Mouse (Mus musculus) heart, postnatal 0 days (tissue): ENCODE measurements around the gene Il17re. TPM values are rescaled to one million over a fixed set of nuclear protein-coding genes. Genes with fewer than 3 reads are reported as not detected.

Experiments used
- ATAC-seq: fragments of 200-750 bp; cut with Nextera tagmentation; 2 replicates; pipeline ENCODE4 v1.8.0; 2017; ENCODE audit warnings: low read depth, moderate number of reproducible peaks, moderate library complexity; ENCODE audit not compliant: insufficient read depth
- DNase-seq: peaks from one replicate; pipeline ENCODE4 v3.0.0-alpha.2; 2016; ENCODE audit warnings: low spot score
- H3K27ac ChIP-seq: fragments of 300-500 bp; sonication (generic); 2 replicates; pipeline ENCODE4 v1.5.1; 2014; ENCODE audit warnings: low read depth, mild to moderate bottlenecking
- H3K27me3 ChIP-seq: fragments of 300-500 bp; sonication (generic); 2 replicates; pipeline ENCODE4 v1.6.1; 2014; ENCODE audit warnings: low read length, mixed read lengths; ENCODE audit not compliant: control insufficient read depth, insufficient read depth
- H3K36me3 ChIP-seq: fragments of 300-500 bp; sonication (generic); replicated peaks from 2 replicates; pipeline ENCODE4 v1.6.1; 2014; ENCODE audit warnings: low read length, mixed read lengths; ENCODE audit not compliant: control insufficient read depth, insufficient read depth
- H3K4me1 ChIP-seq: fragments of 300-500 bp; sonication (generic); 2 replicates; pipeline ENCODE4 v1.6.1; 2014; ENCODE audit warnings: antibody characterized with exemption; ENCODE audit not compliant: control insufficient read depth, insufficient read depth
- H3K4me2 ChIP-seq: fragments of 300-500 bp; sonication (generic); 2 replicates; pipeline ENCODE4 v1.6.1; 2014; ENCODE audit warnings: low read depth, mild to moderate bottlenecking, low read length, moderate library complexity
- H3K4me3 ChIP-seq: fragments of 300-500 bp; sonication (generic); 2 replicates; pipeline ENCODE4 v1.5.1; 2014; ENCODE audit warnings: low read depth, low read length
- H3K9ac ChIP-seq: fragments of 300-500 bp; sonication (generic); replicated peaks from 2 replicates; pipeline ENCODE4 v1.6.1; 2014; ENCODE audit warnings: low read depth, low read length, mixed read lengths
- H3K9me3 ChIP-seq: fragments of 300-500 bp; sonication (generic); replicated peaks from 2 replicates; pipeline ENCODE4 v1.6.1; 2016; ENCODE audit warnings: low read length; ENCODE audit not compliant: control insufficient read depth
- CTCF ChIP-seq: IDR thresholded peaks from 2 replicates; pipeline ENCODE4 v1.5.1; 2016; ENCODE audit warnings: antibody characterized with exemption, control low read depth, low read depth
- EP300 ChIP-seq: IDR thresholded peaks from 2 replicates; pipeline ENCODE4 v1.6.1; 2016; ENCODE audit warnings: antibody characterized with exemption, low read depth
- WGBS: fragments of 180-500 bp; shearing (Covaris S2); extraction: QIAGEN DNeasy Blood & Tissue Kit; methylation state at CpG from one replicate; pipeline ENCODE4 v1.1.7; 2014; 5-methylcytosine and 5-hydroxymethylcytosine counted together
- polyA plus RNA-seq: library from polyadenylated mRNA; unstranded; fragments of >200 nt; fragmentation: Nextera tagmentation; extraction: Ambion mirVana; gene quantifications from 2 replicates; pipeline ENCODE4 v1.2.1, GENCODE M21; 2015
- total RNA-seq: library from RNA; depleted of rRNA; stranded (reverse); fragments of >200 nt; gene quantifications from 2 replicates; pipeline ENCODE4 v1.2.3, GENCODE M21; 2014; ENCODE audit warnings: low replicate concordance

Gene Il17re
- total and polyA plus RNA-seq, 2 experiments from 2014 or later = 0.85 to 2.2 TPM

- no peaks in the 10 kb centered on the region for H3K36me3 ChIP-seq
These were observed 5.8 kb downstream of the Il17re start for GRCm38 (mm10) chr6:113464040-113464439.

GRCm38 (mm10) chr6:113465602-113466001 lies 7.3 kb downstream of the Il17re start:
- Histone ChIP-seq H3K9ac (no peak overlapping the region), H3K9me3 (no peaks in the 10 kb centered on the region), H3K4me3 (no peak overlapping the region), H3K4me1 (0 out of 2 replicates have a peak, but pooled peaks cover 5% of the 10 kb centered on the region), H3K36me3 (no peaks in the 10 kb centered on the region), H3K4me2 (no peak overlapping the region), H3K27me3 (peaks cover 12% of the 10 kb centered on the region; the same call in 1 of the 2 replicates), H3K27ac (no peak overlapping the region)
- ATAC-seq (no peak), DNase-seq (peak; percentile 14)
- 39% methylated on average over 5 of the region's 5 CpGs for WGBS
- TF ChIP-seq EP300 = no peak
- peak; percentile 58 for TF ChIP-seq CTCF

More at GRCm38 (mm10) chr6:113464040-113464439, 5.8 kb downstream of the Il17re start:
- 0 out of 2 replicates have a peak, but pooled peaks cover 3% of the 10 kb centered on the region for H3K27me3 ChIP-seq
- no peaks in the 10 kb centered on the region for H3K9me3 ChIP-seq
- no peak overlapping the region for H3K9ac ChIP-seq
- no peak overlapping the region for H3K27ac ChIP-seq
- H3K4me2 ChIP-seq = no peak overlapping the region
- H3K4me1 ChIP-seq = no peaks in the 10 kb centered on the region
- no peak for DNase-seq
- 49% methylated on average over 7 of the region's 7 CpGs for WGBS
- TF ChIP-seq EP300 (no peak), CTCF (no peak)
- H3K4me3 ChIP-seq = no peak overlapping the region
- no peak for ATAC-seq

- H3K27ac ChIP-seq = no peak overlapping the region
- H3K36me3 ChIP-seq = no peaks in the 10 kb centered on the region
- H3K9ac ChIP-seq = no peak overlapping the region
- no peak overlapping the region for H3K4me2 ChIP-seq
- no peaks in the 10 kb centered on the region for H3K9me3 ChIP-seq
- 70% methylated on average over 3 of the region's 3 CpGs for WGBS
- DNase-seq (no peak), ATAC-seq (no peak)
- H3K4me3 ChIP-seq = no peak overlapping the region
- peaks cover 12% of the 10 kb centered on the region; the same call in 1 of the 2 replicates for H3K27me3 ChIP-seq
- TF ChIP-seq EP300 = no peak
- TF ChIP-seq CTCF = no peak
- H3K4me1 ChIP-seq = peaks cover 20% of the 10 kb centered on the region; the same call in 1 of the 2 replicates
These were observed 10.2 kb downstream of the Il17re start for GRCm38 (mm10) chr6:113468512-113468911.

DNA sequence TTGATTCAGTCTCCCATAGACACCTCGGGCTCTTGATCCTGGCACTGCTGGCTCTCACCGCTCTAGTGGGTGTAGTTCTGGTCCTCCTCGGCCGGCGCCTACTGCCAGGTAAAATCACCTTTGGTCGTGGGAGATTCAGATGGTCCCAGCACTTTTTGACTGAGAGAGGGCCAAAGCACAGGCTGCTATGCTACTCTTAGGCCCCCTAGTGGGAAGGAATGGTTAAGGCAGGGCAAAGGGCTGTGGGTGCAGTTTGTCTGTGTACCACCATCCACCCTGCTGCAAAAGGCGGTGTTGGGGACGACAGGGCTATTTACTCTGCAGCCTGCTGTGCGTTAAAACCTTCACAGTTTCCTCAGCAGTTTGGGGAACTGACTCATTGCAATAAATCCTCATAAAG lies 10.7 kb downstream of the Il17re start:
- Histone ChIP-seq H3K27ac (no peak overlapping the region), H3K4me3 (peak overlapping the region; percentile 43), H3K36me3 (no peaks in the 10 kb centered on the region), H3K4me1 (peaks cover 20% of the 10 kb centered on the region; the same call in 1 of the 2 replicates), H3K4me2 (peak overlapping the region; percentile 74), H3K27me3 (peaks cover 12% of the 10 kb centered on the region; the same call in 1 of the 2 replicates), H3K9me3 (no peaks in the 10 kb centered on the region), H3K9ac (peak overlapping the region; percentile 22)
- ATAC-seq (peak; percentile 77), DNase-seq (peak; percentile 53)
- peak; percentile 78 for TF ChIP-seq CTCF
- no peak for TF ChIP-seq EP300
- WGBS = 11% methylated on average over 9 of the region's 9 CpGs

DNA sequence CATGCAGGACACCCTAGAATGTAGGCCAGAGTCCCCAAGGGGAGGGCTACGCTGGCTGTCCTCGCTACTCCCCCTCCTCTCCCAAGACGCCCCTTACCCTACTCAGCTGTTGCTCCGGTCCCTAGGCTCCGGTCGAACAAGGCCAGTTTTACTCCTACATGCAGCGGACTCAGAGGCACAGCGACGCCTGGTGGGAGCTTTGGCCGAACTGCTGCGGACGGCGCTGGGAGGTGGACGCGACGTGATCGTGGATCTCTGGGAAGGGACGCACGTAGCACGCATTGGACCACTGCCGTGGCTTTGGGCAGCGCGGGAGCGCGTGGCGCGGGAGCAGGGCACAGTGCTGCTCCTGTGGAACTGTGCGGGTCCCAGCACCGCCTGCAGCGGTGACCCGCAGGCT lies 11.1 kb downstream of the Il17re start:
- peaks cover 12% of the 10 kb centered on the region; the same call in 1 of the 2 replicates for H3K27me3 ChIP-seq
- DNase-seq (peak; percentile 45), ATAC-seq (peak; percentile 80)
- 2% methylated on average over 31 of the region's 31 CpGs for WGBS
- peak; percentile 86 for TF ChIP-seq CTCF
- no peak for TF ChIP-seq EP300
- peak overlapping the region; percentile 22 for H3K9ac ChIP-seq
- H3K4me2 ChIP-seq = peak overlapping the region; percentile 74
- peaks cover 20% of the 10 kb centered on the region; the same call in 1 of the 2 replicates for H3K4me1 ChIP-seq
- no peaks in the 10 kb centered on the region for H3K9me3 ChIP-seq
- H3K4me3 ChIP-seq = peak overlapping the region; percentile 43
- H3K36me3 ChIP-seq = no peaks in the 10 kb centered on the region
- no peak overlapping the region for H3K27ac ChIP-seq
